Mouse (Mus musculus) midbrain, embryonic 10.5 days (tissue): ENCODE results near the gene Mettl8. TPM values are rescaled to one million over a fixed set of nuclear protein-coding genes. Genes with fewer than 3 reads are reported as not detected.

ENCODE experiments used
- DNase-seq: peaks from one replicate; pipeline ENCODE4 v3.0.0-alpha.2; 2017; ENCODE audit warnings: low spot score
- H3K27ac ChIP-seq: fragments of 300-500 bp; sonication (generic); replicated peaks from 2 replicates; pipeline ENCODE4 v1.5.1; 2016; ENCODE audit warnings: mild to moderate bottlenecking
- H3K27me3 ChIP-seq: fragments of 300-500 bp; sonication (generic); 2 replicates; pipeline ENCODE4 v1.6.1; 2016; ENCODE audit warnings: low read depth, mild to moderate bottlenecking; ENCODE audit not compliant: poor library complexity, severe bottlenecking
- H3K36me3 ChIP-seq: fragments of 300-500 bp; sonication (generic); 2 replicates; pipeline ENCODE4 v1.6.1; 2016; ENCODE audit warnings: mild to moderate bottlenecking, moderate library complexity
- H3K4me1 ChIP-seq: fragments of 300-500 bp; sonication (generic); 2 replicates; pipeline ENCODE4 v1.6.1; 2016
- H3K4me3 ChIP-seq: fragments of 300-500 bp; sonication (generic); 2 replicates; pipeline ENCODE4 v1.5.1; 2016; ENCODE audit warnings: mild to moderate bottlenecking, moderate library complexity
- H3K9me3 ChIP-seq: fragments of 300-500 bp; sonication (generic); replicated peaks from 2 replicates; pipeline ENCODE4 v1.6.1; 2016; ENCODE audit warnings: mild to moderate bottlenecking
- WGBS: fragments of 180-500 bp; shearing (Covaris S2); methylation state at CpG from one replicate; pipeline ENCODE4 v1.1.7; 2016; 5-methylcytosine and 5-hydroxymethylcytosine counted together
- polyA plus RNA-seq: library from polyadenylated mRNA; unstranded; fragments of >200 nt; fragmentation: Nextera tagmentation; extraction: Ambion mirVana; gene quantifications from 2 replicates; pipeline ENCODE4 v1.2.1, GENCODE M21; 2016

Mettl8 gene
- polyA plus RNA-seq, 1 experiment from 2014 or later = 21.6 TPM

DNA sequence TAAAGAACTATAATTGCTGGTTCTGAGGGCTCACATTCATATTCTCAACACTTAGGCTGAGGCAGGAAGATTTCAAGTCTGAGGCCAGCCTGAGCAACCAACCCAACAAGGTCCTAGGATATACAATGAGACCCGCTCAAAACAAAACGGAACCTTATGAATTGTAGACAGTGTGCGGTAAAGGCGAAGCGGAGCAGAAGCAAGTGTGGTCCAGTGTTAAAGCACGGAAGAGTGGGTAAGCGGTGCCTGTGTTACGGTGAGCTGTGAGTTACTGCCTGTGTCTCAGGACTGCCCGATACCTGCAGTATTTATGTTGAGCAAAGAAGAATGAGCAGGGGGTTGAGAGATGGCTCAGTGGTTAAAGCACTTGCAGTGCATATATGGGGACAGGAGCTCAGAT is 27.8 kb downstream of the Mettl8 start:
- Histone ChIP-seq H3K9me3 (no peaks in the 10 kb centered on the region), H3K27ac (no peak overlapping the region), H3K36me3 (no peaks in the 10 kb centered on the region), H3K4me3 (no peak overlapping the region), H3K27me3 (no peaks in the 10 kb centered on the region), H3K4me1 (peaks cover 2% of the 10 kb centered on the region; the same call in 1 of the 2 replicates)
- no peak for DNase-seq
- WGBS = 96% methylated on average over 9 of the region's 9 CpGs

DNA sequence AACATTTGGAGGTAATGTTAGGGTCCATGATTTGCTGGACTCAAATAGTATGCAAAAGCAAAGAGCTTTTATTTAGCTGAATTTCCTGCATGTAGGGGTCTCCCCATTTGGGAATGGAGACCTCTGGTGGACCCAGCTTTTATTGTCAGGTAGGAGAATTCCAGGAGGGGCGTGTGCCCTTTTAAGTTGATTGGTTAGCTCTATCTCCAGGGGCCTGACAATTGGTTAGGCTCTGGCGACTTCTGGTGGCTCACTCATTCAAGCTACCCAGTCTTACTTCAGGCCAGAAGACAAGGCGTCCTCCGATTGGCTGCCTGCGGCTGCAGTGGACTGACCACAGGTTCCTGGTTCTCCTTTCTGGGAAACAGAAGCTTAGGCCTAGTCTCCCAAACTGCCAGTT is 28.6 kb downstream of the Mettl8 start:
- H3K27ac ChIP-seq = no peak overlapping the region
- DNase-seq = peak; percentile 40
- no peaks in the 10 kb centered on the region for H3K4me1 ChIP-seq
- no peaks in the 10 kb centered on the region for H3K9me3 ChIP-seq
- H3K4me3 ChIP-seq = no peak overlapping the region
- H3K36me3 ChIP-seq = no peaks in the 10 kb centered on the region
- H3K27me3 ChIP-seq = no peaks in the 10 kb centered on the region
- WGBS = 40% methylated on average over 5 of the region's 5 CpGs

DNA sequence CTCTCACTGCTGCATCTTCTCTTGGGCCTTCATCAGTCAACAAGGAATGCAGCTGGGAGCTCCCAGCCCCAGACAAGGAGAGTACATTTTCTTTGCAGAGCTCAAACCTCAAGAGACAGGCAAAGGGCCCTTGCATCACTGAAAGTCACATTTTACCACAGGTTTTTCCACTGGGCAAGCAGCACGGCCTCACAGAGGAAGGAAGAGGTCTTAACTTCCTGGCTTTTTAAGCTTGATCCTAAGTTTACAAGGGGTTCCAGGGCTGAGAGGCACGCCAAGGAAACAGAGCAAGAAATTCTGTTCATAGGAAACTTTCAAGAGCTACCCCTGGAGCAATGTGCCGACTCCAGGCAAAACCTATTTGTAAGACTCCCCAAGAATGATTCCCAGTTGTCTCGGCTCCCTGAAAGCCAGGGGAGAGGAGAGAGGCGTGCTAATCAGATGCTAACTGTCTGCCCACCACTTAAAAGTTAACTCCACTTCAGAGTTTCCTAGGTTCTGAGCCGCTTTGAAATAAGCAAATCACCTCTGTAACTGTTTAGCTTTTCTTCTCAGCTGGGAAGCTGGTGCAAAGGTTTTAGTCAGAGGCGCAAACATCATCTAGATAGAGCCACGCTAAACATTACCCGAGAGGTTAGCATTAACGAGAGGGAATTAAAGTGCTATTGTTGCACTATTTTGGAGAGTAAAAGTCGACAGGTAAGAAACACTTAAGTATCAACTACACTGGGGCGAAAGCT is 29.6 kb downstream of the Mettl8 start:
- Histone ChIP-seq H3K4me1 (no peaks in the 10 kb centered on the region), H3K36me3 (no peaks in the 10 kb centered on the region), H3K27ac (no peak overlapping the region), H3K27me3 (no peaks in the 10 kb centered on the region), H3K4me3 (no peak overlapping the region), H3K9me3 (no peaks in the 10 kb centered on the region)
- no peak for DNase-seq
- 67% methylated on average over 12 of the region's 12 CpGs for WGBS

DNA sequence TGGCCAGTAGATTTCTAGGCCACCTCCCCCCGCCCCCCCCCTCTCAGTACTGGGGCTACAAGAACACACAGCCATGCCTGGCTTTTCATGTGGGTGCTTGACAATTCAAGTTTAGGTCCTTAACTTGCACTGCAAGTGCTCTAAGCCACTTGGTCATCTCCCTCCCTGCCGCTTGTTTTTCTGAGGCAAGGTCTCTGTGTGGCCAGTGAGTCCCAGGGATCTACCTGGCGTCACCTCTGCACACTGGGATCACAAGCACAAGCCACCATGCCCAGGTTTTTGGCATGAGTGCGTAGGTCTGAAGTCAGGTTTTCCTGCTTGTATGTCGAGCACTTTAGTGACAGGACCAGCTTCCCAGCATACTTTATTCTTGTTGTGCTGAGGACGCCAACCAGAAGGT is 31.4 kb downstream of the Mettl8 start:
- H3K27me3 ChIP-seq = no peaks in the 10 kb centered on the region
- H3K36me3 ChIP-seq = no peaks in the 10 kb centered on the region
- H3K4me1 ChIP-seq = peaks cover 10% of the 10 kb centered on the region
- no peak overlapping the region for H3K4me3 ChIP-seq
- 94% methylated on average over 6 of the region's 6 CpGs for WGBS
- no peak for DNase-seq
- H3K9me3 ChIP-seq = no peaks in the 10 kb centered on the region
- H3K27ac ChIP-seq = no peak overlapping the region

DNA sequence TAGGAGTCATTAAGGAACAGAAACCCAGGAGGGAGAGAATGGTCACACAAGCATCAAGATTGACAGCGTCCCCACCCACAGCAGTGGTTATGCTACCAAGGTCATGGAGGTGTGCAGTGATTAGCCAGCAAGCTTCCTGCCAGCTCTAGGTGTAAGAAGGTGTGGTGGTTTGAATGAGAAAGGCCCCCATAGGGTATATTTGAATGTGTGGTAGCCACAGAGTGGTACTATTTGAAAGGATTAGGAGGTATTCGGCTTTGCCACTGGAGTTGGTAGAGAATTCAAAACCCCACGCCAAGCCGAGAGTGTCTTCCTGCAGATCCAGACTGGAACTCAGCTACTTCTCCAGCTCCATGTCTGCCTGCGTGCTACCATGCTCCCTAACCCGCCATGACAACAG is 32.4 kb downstream of the Mettl8 start:
- Histone ChIP-seq H3K27ac (no peak overlapping the region), H3K4me3 (no peak overlapping the region), H3K9me3 (no peaks in the 10 kb centered on the region), H3K4me1 (peaks cover 11% of the 10 kb centered on the region), H3K36me3 (no peaks in the 10 kb centered on the region), H3K27me3 (no peaks in the 10 kb centered on the region)
- DNase-seq = no peak
- 93% methylated on average over 6 of the region's 6 CpGs for WGBS

DNA sequence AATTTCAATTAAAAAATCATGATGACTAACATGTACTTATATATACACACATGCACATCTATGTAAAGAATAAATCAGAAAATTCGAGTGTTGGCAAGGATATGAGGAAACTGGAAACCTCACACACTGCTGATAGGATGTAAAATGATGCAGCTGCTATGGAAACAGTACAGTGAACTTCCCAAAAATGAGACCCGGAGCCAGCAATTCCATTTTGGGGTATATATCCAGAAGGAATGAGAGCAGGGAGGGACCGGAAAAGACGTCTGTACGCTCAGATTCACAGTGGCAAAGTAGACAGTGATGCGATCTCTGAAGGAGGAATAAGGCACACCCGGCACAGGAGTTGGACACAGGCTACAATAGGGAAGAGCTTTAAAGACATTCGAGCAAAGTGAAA is 34.7 kb downstream of the Mettl8 start:
- no peaks in the 10 kb centered on the region for H3K27me3 ChIP-seq
- H3K9me3 ChIP-seq = no peaks in the 10 kb centered on the region
- H3K36me3 ChIP-seq = no peaks in the 10 kb centered on the region
- peaks cover 11% of the 10 kb centered on the region for H3K4me1 ChIP-seq
- no peak overlapping the region for H3K27ac ChIP-seq
- DNase-seq = no peak
- WGBS = 88% methylated on average over 8 of the region's 8 CpGs
- H3K4me3 ChIP-seq = no peak overlapping the region

DNA sequence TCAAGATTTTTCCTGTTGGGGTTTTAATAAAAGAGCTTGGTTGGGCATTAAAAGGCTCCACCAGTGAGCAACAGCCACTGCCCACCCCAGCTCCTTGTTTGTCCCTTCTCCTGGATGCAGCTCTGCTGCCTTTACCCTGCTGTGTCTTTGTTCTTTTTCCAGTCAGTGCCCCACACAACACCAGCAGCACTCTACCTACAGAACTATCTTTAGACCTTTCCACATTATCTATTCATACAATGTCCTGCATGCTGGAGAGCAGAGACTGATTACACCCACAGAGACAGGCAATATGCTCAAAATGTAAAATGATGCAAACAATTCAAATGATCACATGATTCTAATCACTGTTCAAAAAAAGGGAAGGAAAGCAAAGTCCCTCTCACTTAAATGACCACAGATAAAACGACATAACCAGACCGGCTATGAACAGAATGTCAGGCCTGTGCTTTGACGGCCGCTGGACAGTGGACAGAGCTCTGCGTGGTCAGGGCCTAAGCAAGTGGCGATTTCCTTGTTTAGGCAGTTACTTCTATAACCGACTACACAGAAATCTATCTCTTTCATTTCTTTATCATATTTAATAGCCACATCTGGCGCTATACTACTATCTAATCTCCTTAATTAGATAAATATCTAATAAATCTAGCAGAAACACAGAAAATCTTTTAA is 35.5 kb downstream of the Mettl8 start:
- DNase-seq = no peak
- H3K27ac ChIP-seq = no peak overlapping the region; the same call in 1 of the 2 replicates

DNA sequence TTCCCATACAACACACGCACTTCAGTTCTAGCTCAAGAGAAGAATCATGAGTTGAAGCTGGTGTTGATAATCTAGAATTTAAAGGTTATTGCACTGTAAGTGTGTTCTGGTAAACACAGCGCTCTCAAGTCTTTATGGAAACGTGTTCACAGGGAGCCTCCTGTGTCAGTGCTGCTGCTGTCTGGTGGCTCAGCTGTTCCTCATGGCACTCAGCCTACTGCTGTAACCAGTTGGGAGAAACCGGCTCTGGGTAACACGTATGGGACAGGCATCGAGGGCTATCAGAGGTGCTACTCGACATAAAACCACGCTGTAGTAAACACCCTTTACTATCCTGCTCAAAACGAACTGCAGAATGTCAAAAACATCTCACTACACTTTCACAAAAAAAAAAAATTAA is 36.1 kb downstream of the Mettl8 start:
- H3K4me3 ChIP-seq = no peak overlapping the region
- H3K36me3 ChIP-seq = no peaks in the 10 kb centered on the region
- peaks cover 11% of the 10 kb centered on the region for H3K4me1 ChIP-seq
- no peaks in the 10 kb centered on the region for H3K27me3 ChIP-seq
- 74% methylated on average over 9 of the region's 9 CpGs for WGBS
- DNase-seq = no peak
- H3K9me3 ChIP-seq = no peaks in the 10 kb centered on the region
- no peak overlapping the region for H3K27ac ChIP-seq

More for the DNA sequence above, 35.5 kb downstream of the Mettl8 start:
- H3K4me3 ChIP-seq = no peak overlapping the region
- no peaks in the 10 kb centered on the region for H3K27me3 ChIP-seq
- H3K36me3 ChIP-seq = no peaks in the 10 kb centered on the region
- no peaks in the 10 kb centered on the region for H3K9me3 ChIP-seq
- peaks cover 11% of the 10 kb centered on the region for H3K4me1 ChIP-seq
- WGBS = 72% methylated on average over 8 of the region's 8 CpGs

DNA sequence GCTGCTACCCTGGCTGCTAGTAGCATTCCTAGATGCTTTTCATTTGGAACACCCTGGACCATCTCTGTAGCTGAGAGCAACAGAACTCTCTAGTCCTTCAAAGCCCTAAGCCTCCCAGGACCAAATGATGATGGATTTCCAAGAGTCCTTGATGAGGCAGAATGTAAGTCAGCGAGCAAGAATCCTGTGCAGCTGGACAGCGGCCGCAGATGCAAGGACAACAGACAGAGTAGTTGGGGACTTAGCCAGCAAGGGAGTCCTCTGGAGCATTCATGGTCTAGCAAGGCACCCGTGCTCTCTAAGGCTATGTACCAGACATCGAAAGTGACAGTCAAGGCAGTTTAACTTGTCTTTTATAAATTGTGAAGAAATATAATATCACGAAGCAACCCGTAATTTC is 41.9 kb downstream of the Mettl8 start:
- Histone ChIP-seq H3K4me3 (no peak overlapping the region), H3K27ac (no peak overlapping the region), H3K27me3 (no peaks in the 10 kb centered on the region), H3K36me3 (no peaks in the 10 kb centered on the region), H3K9me3 (no peaks in the 10 kb centered on the region), H3K4me1 (no peaks in the 10 kb centered on the region)
- WGBS = 97% methylated on average over 7 of the region's 7 CpGs
- DNase-seq = no peak

DNA sequence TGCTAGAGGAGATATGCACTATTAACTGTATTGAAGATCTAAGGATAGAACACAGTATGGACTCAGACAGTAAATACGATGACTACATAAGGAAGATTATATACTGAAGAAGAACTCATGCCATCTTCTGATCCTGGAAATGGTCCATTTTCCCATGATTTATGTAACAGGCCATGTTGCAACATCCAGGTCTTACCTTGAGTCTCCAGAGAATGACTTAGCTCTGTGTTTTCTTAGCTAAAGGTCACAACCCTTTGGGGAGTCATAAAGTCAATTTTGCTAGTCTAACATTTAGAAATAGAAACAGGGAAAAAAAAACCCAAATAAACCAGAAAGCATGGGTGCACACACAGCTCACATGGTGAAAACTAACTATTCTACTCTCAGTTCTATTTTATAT is 43.6 kb downstream of the Mettl8 start:
- H3K27me3 ChIP-seq = no peaks in the 10 kb centered on the region
- DNase-seq = no peak
- H3K4me3 ChIP-seq = no peak overlapping the region
- H3K9me3 ChIP-seq = no peaks in the 10 kb centered on the region
- H3K36me3 ChIP-seq = no peaks in the 10 kb centered on the region
- no peak overlapping the region for H3K27ac ChIP-seq
- WGBS = 95% methylated on average over 1 of the region's 1 CpGs
- H3K4me1 ChIP-seq = no peaks in the 10 kb centered on the region

DNA sequence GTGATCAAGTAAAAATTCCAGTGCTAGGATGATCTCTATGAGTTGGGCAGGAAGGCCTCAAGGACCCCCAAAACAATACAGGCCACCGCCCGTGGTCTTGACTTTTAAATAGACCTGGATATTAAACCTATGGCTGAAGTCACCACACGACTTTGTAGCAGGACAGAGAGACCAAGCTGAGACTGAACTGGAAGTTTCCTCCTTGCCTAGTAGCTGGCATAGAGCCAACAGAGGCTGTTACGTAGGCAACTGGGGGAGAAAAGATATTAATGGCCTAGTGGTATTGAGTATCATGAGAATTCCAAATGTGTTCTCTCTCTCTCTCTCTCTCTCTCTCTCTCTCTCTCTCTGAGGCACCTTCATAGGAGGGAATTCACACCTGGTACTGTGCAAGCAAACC is 51.0 kb downstream of the Mettl8 start:
- no peak for DNase-seq
- Histone ChIP-seq H3K27ac (no peak overlapping the region), H3K27me3 (no peaks in the 10 kb centered on the region), H3K4me3 (no peak overlapping the region), H3K9me3 (no peaks in the 10 kb centered on the region), H3K4me1 (no peaks in the 10 kb centered on the region), H3K36me3 (no peaks in the 10 kb centered on the region)
- WGBS = 93% methylated on average over 4 of the region's 4 CpGs

DNA sequence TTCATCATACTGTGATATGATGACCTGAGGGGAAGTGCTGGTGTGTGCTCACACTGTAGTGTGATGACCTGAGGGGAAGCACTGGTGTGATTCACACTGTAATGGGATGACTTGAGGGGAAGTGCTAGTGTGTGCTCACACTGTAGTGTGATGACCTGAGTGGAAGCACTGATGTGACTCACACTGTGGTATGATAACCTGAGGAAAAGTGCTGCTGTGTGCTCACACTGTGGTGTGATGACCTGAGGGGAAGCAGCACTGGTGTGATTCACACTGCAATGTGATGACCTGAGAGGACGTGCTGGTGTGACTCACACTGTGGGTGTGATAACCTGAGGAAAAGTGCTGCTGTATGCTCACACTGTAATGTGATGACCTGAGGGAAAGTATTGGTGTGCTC is 52.9 kb downstream of the Mettl8 start:
- H3K36me3 ChIP-seq = no peaks in the 10 kb centered on the region
- no peak for DNase-seq
- H3K27ac ChIP-seq = no peak overlapping the region
- H3K9me3 ChIP-seq = no peaks in the 10 kb centered on the region
- 94% methylated on average over 1 of the region's 1 CpGs for WGBS
- H3K4me3 ChIP-seq = no peak overlapping the region
- H3K4me1 ChIP-seq = no peaks in the 10 kb centered on the region
- H3K27me3 ChIP-seq = no peaks in the 10 kb centered on the region

DNA sequence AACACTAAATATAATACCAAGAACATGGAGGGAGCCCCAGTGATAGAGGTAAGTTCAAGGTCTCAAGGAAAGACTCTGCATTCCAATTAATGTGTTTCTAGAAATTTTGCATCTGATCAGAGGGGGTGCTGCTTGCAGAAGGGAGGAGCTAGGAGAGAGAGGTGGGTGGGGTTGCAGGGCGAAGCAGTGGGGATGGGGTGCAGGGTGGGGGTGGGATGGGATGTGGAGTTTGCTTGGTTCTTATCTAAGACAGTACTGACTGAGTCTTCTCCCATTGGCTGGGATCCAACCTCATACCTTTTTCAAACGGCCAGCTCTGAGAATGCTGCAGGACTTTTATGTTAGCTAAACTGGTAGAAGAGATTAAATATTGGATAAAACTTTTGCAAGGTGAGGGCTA is 56.6 kb downstream of the Mettl8 start:
- Histone ChIP-seq H3K27ac (no peak overlapping the region), H3K4me1 (no peaks in the 10 kb centered on the region), H3K27me3 (no peaks in the 10 kb centered on the region), H3K36me3 (no peaks in the 10 kb centered on the region), H3K9me3 (no peaks in the 10 kb centered on the region), H3K4me3 (no peak overlapping the region)
- 92% methylated on average over 2 of the region's 2 CpGs for WGBS
- DNase-seq = no peak
